Mouse (Mus musculus) spleen, adult 2 months (tissue): ENCODE measurements around the gene Cuedc2. TPM values are rescaled to one million over a fixed set of nuclear protein-coding genes. Genes with fewer than 3 reads are reported as not detected.
A peak's percentile ranks its signal among the peaks of the same experiment; 100 is the strongest.

ENCODE experiments used
- DNase-seq, 2 experiments: peaks; one replicate each; pipeline versions ENCODE4 v3.0.0 to v3.0.0-alpha.2; 2012 to 2021; ENCODE audit warnings: low spot score in 2 of 2, low read depth in 1 of 2
- H3K27ac ChIP-seq: fragments of 200-500 bp; 2 replicates; pipeline ENCODE4 v1.5.1; 2012; ENCODE audit warnings: low read length, inconsistent platforms; ENCODE audit not compliant: insufficient read depth
- H3K27me3 ChIP-seq: fragments of 200-500 bp; 2 replicates; pipeline ENCODE4 v1.6.1; 2012; ENCODE audit warnings: mild to moderate bottlenecking, moderate library complexity, low read length, inconsistent platforms; ENCODE audit not compliant: control insufficient read depth, insufficient read depth
- H3K36me3 ChIP-seq: fragments of 200-500 bp; 2 replicates; pipeline ENCODE4 v1.6.1; 2012; ENCODE audit warnings: mild to moderate bottlenecking, low read length, inconsistent platforms; ENCODE audit not compliant: control insufficient read depth, insufficient read depth
- H3K4me1 ChIP-seq: fragments of 200-500 bp; 2 replicates; pipeline ENCODE4 v1.6.1; 2011; ENCODE audit warnings: inconsistent platforms; ENCODE audit not compliant: control insufficient read depth, insufficient read depth, insufficient read length
- H3K4me3 ChIP-seq: fragments of 200-500 bp; 2 replicates; pipeline ENCODE4 v1.5.1; 2011; ENCODE audit warnings: mild to moderate bottlenecking, inconsistent platforms; ENCODE audit not compliant: insufficient read depth, insufficient read length; ENCODE audit errors: extremely low read depth
- CTCF ChIP-seq: fragments of 200-500 bp; IDR thresholded peaks from 2 replicates; pipeline ENCODE4 v1.5.1; 2011; ENCODE audit warnings: mild to moderate bottlenecking, inconsistent platforms; ENCODE audit not compliant: insufficient read depth, insufficient read length, insufficient replicate concordance; ENCODE audit errors: extremely low read depth
- POLR2A ChIP-seq: fragments of 200-500 bp; IDR thresholded peaks from 2 replicates; pipeline ENCODE4 v1.6.1; 2011; ENCODE audit warnings: low read depth, low read length, inconsistent platforms
- WGBS: fragments of 180-500 bp; shearing (Covaris S2); methylation state at CpG from one replicate; pipeline ENCODE4 v1.1.7; 2018; 5-methylcytosine and 5-hydroxymethylcytosine counted together
- polyA plus RNA-seq: library from polyadenylated mRNA; depleted of rRNA; stranded (reverse); fragments of >200 nt; gene quantifications from 2 replicates; pipeline ENCODE4 v1.2.3, GENCODE M21; 2012

Cuedc2 gene
- polyA plus RNA-seq, 1 experiment: 45.3 TPM

DNA sequence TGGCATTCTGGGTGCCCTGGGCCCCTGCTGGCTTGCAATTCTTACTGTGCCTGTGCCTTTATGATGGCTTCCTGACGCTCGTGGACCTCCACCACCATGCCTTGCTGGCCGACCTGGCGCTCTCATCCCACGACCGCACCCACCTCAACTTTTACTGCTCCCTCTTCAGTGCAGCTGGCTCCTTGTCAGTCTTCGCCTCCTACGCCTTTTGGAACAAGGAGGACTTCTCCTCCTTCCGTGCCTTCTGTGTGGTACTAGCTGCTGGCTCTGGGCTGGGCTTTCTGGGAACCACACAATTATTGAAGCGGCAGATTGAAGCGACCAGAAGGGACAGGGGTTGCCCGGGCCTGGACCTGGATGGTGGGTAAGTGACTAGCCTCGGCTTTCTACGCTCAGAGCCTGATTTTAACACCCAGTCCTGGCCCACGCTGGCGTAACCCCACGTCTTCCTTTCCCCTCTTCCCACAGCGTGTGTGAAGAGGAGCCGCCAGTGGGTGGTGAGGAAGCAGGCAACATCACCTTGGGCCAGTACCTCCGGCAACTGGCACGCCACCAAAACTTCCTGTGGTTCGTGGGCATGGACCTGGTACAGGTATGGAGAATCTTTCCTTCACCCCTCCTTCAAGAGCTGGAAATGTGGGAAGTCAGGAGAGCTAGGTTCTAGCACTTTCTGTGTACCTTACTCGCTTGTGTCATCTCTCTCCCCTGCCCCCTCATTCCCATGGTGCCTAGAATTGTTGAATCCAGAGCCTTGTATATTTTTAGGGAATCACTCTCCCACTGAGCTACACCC, 29.5 kb upstream of the Cuedc2 start:
- Histone ChIP-seq H3K4me1 (no peaks in the 10 kb centered on the region), H3K36me3 (no peaks in the 10 kb centered on the region), H3K4me3 (no peak overlapping the region), H3K27ac (no peak overlapping the region), H3K27me3 (no peaks in the 10 kb centered on the region)
- TF ChIP-seq CTCF (no peak), POLR2A (no peak)
- WGBS: 90% methylated on average over 23 of the region's 23 CpGs
- DNase-seq: no peak

DNA sequence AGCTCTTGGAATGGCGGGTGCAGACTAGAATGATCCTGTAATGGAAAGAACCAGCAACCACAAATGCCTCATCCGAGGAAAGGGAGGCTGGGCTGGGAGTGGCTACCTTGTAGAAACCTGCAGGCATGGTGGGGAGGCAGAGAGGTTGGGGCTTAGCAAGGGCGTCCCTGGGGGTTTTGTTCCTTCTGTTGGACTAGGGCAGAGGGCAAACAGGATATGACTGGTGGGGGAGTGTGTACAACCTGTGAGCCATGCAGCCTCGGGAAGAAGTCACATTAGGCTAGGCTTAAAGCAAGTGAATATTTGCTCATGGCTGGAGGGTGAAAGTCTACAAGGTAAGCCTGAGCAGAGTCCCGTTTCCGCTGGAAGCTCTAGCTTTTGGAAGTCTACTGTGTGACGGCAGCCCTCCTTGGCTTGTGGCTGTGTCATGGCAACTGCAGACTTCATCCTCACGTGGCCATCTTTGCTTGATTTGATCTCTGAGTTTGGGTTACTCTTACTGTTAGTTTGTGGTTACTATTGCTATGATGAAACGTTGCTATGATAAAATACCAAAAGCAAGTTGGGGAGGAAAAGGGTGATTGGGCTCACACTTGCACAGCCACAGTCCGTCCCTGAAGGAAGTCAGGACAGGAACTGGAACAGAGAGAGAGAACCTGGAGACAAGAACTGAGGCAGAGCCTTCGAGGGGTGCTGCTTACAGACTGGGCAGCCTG, 24.9 kb upstream of the Cuedc2 start:
- TF ChIP-seq POLR2A: no peak
- no peak for TF ChIP-seq CTCF
- Histone ChIP-seq H3K27ac (no peak overlapping the region), H3K4me1 (no peaks in the 10 kb centered on the region), H3K4me3 (no peak overlapping the region), H3K27me3 (no peaks in the 10 kb centered on the region), H3K36me3 (no peaks in the 10 kb centered on the region)
- 50% methylated on average over 11 of the region's 11 CpGs for WGBS
- no peak for DNase-seq

DNA sequence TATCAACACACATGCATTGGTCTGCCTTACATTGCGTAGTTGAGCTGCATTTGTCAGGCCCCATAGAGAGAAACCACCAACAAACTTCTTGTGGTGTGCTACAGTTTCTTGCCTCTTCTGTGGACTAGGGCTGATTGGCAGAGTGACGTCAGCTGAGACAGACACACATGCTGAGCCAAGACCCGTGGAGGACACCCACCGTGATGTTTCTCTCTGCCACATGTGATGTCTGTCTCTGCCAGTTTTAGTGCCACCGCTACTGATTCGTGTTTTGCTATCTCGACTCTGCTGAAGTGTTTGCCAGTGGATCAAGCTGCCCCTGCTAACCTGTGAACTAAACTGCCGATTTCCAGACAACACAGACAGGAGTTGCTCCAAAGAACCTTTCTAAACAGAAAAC, 23.6 kb upstream of the Cuedc2 start:
- Histone ChIP-seq H3K36me3 (no peaks in the 10 kb centered on the region), H3K27me3 (no peaks in the 10 kb centered on the region), H3K4me1 (peaks cover 4% of the 10 kb centered on the region; the same call in 1 of the 2 replicates), H3K4me3 (no peak overlapping the region), H3K27ac (no peak overlapping the region)
- WGBS: 86% methylated on average over 8 of the region's 8 CpGs
- TF ChIP-seq CTCF (no peak), POLR2A (no peak)
- no peak for DNase-seq

DNA sequence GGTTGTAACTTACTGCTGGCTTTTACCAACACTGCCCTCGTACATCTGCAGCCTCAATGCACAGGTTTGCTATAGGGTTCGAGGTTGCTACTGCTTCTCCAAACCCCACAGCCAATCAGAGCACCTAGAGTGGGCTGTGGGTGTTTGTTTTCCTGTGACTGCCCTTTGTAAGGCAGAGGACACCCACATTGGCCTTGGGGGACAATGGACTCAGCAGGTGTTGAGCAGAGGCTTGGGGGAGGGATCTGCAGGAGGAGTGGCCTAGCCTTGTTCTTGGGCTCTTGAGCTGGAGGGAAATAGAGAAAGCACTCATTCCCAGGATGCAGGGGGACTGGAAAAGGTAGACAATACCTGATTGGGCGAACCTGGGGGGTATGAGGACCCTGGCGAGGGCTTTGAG, 19.9 kb upstream of the Cuedc2 start:
- 48% methylated on average over 4 of the region's 4 CpGs for WGBS
- H3K4me3 ChIP-seq: no peak overlapping the region

DNA sequence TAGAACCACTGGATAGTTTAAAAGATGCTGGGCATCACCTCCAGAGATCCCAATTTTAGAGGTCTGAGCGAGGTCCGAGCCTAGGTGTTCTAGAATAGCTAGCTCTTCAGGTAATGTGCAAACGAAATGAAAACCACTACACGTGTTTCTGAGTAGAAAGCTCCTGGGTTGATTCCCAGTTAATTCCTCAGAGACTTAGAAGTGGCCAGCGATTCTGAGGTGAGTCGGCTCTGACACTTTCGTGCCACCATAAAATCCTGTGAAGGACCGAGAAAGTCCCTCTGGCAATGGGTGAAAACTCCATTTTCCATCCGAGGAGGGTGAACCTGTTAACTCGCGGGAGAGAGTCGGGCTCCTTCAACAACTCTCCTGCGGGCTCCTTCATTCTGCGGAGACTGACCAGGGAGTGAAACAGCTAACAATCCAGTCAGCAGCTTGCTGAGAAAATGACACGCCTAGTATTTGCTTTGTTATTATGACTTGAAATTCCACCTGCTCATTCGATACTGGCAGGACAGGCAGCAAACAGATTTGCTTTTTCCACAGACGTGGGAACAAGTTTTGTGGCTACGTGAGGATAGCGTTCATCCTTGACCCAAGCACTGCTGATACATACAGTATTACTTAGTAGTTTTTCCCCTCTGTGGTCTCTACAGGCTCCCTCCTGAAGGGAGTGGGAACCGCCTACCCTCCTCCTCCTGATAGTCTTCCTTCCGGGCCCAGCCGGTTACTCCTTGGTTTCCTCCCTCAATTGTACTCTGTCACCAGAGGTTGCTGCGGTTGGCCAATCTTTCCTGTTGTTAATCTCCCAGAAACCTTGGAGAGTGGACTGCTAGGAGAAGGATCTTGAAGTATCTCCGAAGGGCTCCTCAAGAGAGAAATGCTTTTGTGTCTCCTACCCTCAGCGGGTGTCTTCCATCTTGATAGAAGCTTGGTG, 19.1 kb upstream of the Cuedc2 start:
- Histone ChIP-seq H3K4me3 (peak overlapping the region; percentile 57; the same call in 1 of the 2 replicates), H3K36me3 (no peaks in the 10 kb centered on the region), H3K4me1 (peaks cover 9% of the 10 kb centered on the region), H3K27ac (no peak overlapping the region), H3K27me3 (no peaks in the 10 kb centered on the region)
- WGBS: 8% methylated on average over 25 of the region's 25 CpGs
- TF ChIP-seq CTCF (no peak), POLR2A (no peak)
- DNase-seq: no peak

More for the DNA sequence above, 19.9 kb upstream of the Cuedc2 start:
- DNase-seq: no peak
- Histone ChIP-seq H3K27me3 (no peaks in the 10 kb centered on the region), H3K27ac (no peak overlapping the region), H3K4me1 (peaks cover 9% of the 10 kb centered on the region), H3K36me3 (no peaks in the 10 kb centered on the region)
- no peak for TF ChIP-seq CTCF
- no peak for TF ChIP-seq POLR2A

DNA sequence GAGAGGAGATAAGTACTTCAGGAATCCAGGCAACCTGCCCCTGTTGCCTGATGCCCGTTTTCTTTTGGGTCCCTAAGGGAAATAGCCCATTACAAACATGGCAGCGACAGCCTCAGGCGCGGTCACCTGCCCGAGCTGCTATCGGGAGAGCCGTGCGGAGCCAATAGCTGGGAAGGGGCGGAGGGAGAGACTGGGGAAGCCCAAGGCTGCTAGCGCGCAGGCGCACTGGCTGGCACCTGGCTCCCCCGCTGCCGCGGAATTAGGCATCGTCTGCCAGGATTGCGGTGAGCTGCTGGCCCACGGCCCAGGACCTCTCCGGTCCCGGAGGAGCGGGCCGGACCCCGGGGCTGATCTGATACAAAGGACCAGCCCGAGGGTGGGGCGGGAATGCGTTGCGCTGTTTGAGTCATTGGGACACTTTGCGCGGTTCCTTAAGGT, 18.2 kb upstream of the Cuedc2 start:
- TF ChIP-seq CTCF: no peak
- no peak for TF ChIP-seq POLR2A
- WGBS: under 1% methylated on average over 29 of the region's 29 CpGs
- no peaks in the 10 kb centered on the region for H3K27me3 ChIP-seq
- H3K27ac ChIP-seq: no peak overlapping the region
- peak overlapping the region; percentile 57 for H3K4me3 ChIP-seq
- DNase-seq: peak; percentile 31 to 70
- no peaks in the 10 kb centered on the region for H3K36me3 ChIP-seq
- peaks cover 9% of the 10 kb centered on the region for H3K4me1 ChIP-seq
